Mouse (Mus musculus) MEL (cell line): ENCODE measurements at regions not wholly inside any gene's neighbourhood (a gene's known extent, or its start where the extent isn't known, plus 50 kb on each side); places are given as distances from the start of the nearest gene placed in this dataset.

ENCODE experiments used
- DNase-seq: peaks from one replicate; pipeline ENCODE4 v3.0.0; 2011; ENCODE audit warnings: low read depth, low spot score
- H3K27ac ChIP-seq: 2 replicates; pipeline ENCODE4 v1.5.1; 2012; ENCODE audit warnings: low read depth, mild to moderate bottlenecking, control low read depth, low read length, moderate library complexity; ENCODE audit not compliant: control insufficient read depth
- H3K27me3 ChIP-seq, 2 experiments: fragments of 150-350 bp in 1 of 2; sonication (generic) in 1 of 2; 2 replicates each; pipeline ENCODE4 v1.6.1; 2012; ENCODE audit warnings: low read length in 2 of 2, mild to moderate bottlenecking in 2 of 2, improper control_type of control experiment in 1 of 2, moderate library complexity in 1 of 2; ENCODE audit not compliant: insufficient read depth in 2 of 2, control insufficient read depth in 1 of 2
- H3K36me3 ChIP-seq, 2 experiments: 2 replicates each; pipeline ENCODE4 v1.6.1; 2012 to 2014; ENCODE audit warnings: low read length in 2 of 2, improper control_type of control experiment in 1 of 2, inconsistent platforms in 1 of 2, mild to moderate bottlenecking in 1 of 2; ENCODE audit not compliant: insufficient read depth in 2 of 2, control insufficient read depth in 1 of 2
- H3K4me1 ChIP-seq, 2 experiments: fragments of 150-350 bp in 1 of 2; sonication (generic) in 1 of 2; 2 replicates each; pipeline ENCODE4 v1.6.1; 2012; ENCODE audit warnings: low read length in 2 of 2, improper control_type of control experiment in 1 of 2, mild to moderate bottlenecking in 1 of 2; ENCODE audit not compliant: insufficient read depth in 2 of 2, control insufficient read depth in 1 of 2
- H3K4me3 ChIP-seq, 2 experiments: fragments of 150-350 bp in 1 of 2; sonication (generic) in 1 of 2; 2 replicates each; pipeline ENCODE4 v1.5.1; 2012; ENCODE audit warnings: low read depth in 2 of 2, low read length in 2 of 2, mild to moderate bottlenecking in 2 of 2, moderate library complexity in 2 of 2, control low read depth in 1 of 2, improper control_type of control experiment in 1 of 2; ENCODE audit not compliant: control insufficient read depth in 1 of 2, insufficient read depth in 1 of 2
- H3K79me2 ChIP-seq: 2 replicates; pipeline ENCODE4 v1.6.1; 2012; ENCODE audit warnings: mild to moderate bottlenecking, low read length, moderate library complexity; ENCODE audit not compliant: control insufficient read depth, poor library complexity, insufficient read depth
- H3K9ac ChIP-seq: 2 replicates; pipeline ENCODE4 v1.6.1; 2012; ENCODE audit warnings: low read depth, mild to moderate bottlenecking, control low read depth, low read length, moderate library complexity; ENCODE audit not compliant: control insufficient read depth, poor library complexity, severe bottlenecking
- H3K9me3 ChIP-seq: fragments of 150-350 bp; sonication (generic); replicated peaks from 2 replicates; pipeline ENCODE4 v1.6.1; 2012; ENCODE audit warnings: mild to moderate bottlenecking, low read length, improper control_type of control experiment, moderate library complexity; ENCODE audit not compliant: insufficient read depth
- BHLHE40 ChIP-seq: IDR thresholded peaks from 2 replicates; pipeline ENCODE4 v1.6.1; 2012; ENCODE audit warnings: low read depth, mild to moderate bottlenecking, inconsistent platforms, low read length, improper control_type of control experiment, borderline replicate concordance
- CHD1 ChIP-seq: IDR thresholded peaks from 2 replicates; pipeline ENCODE4 v1.6.1; 2012; ENCODE audit warnings: low read depth, mild to moderate bottlenecking, inconsistent platforms, low read length, improper control_type of control experiment
- CTCF ChIP-seq, 3 experiments: IDR thresholded peaks in 2 of 3; conservative IDR thresholded peaks in 1 of 3; 2 replicates each; pipeline ENCODE4 v1.5.1; 2011 to 2012; ENCODE audit warnings: low read length in 3 of 3, low read depth in 2 of 3, mild to moderate bottlenecking in 2 of 3, improper control_type of control experiment in 1 of 3, inconsistent platforms in 1 of 3, mixed read lengths in 1 of 3, moderate library complexity in 1 of 3; ENCODE audit not compliant: control insufficient read depth in 1 of 3, insufficient read depth in 1 of 3, poor library complexity in 1 of 3, severe bottlenecking in 1 of 3
- EP300 ChIP-seq, 2 experiments: IDR thresholded peaks; 2 replicates each; pipeline ENCODE4 v1.6.1; 2011; ENCODE audit warnings: improper control_type of control experiment in 2 of 2, low read length in 2 of 2, low read depth in 1 of 2, mild to moderate bottlenecking in 1 of 2
- GATA1 ChIP-seq: IDR thresholded peaks from 2 replicates; pipeline ENCODE4 v1.6.1; 2011; ENCODE audit warnings: low read depth, low read length, improper control_type of control experiment
- HCFC1 ChIP-seq: IDR thresholded peaks from 2 replicates; pipeline ENCODE4 v1.6.1; 2012; ENCODE audit warnings: low read depth, mild to moderate bottlenecking, inconsistent platforms, low read length, improper control_type of control experiment, moderate library complexity
- JUND ChIP-seq: IDR thresholded peaks from 2 replicates; pipeline ENCODE4 v1.6.1; 2011; ENCODE audit warnings: low read depth, mild to moderate bottlenecking, improper control_type of control experiment, low read length
- MAFK ChIP-seq: IDR thresholded peaks from 2 replicates; pipeline ENCODE4 v1.6.1; 2011; ENCODE audit warnings: low read depth, mild to moderate bottlenecking, low read length, improper control_type of control experiment, borderline replicate concordance
- MEF2A ChIP-seq: IDR thresholded peaks from 2 replicates; pipeline ENCODE4 v1.6.1; 2014; ENCODE audit warnings: low read depth, mild to moderate bottlenecking, inconsistent platforms, low read length, improper control_type of control experiment; ENCODE audit not compliant: poor library complexity, insufficient replicate concordance, severe bottlenecking; ENCODE audit errors: extremely low read depth
- MXI1 ChIP-seq: IDR thresholded peaks from 2 replicates; pipeline ENCODE4 v1.6.1; 2011; ENCODE audit warnings: mild to moderate bottlenecking, low read depth, low read length, improper control_type of control experiment
- MYB ChIP-seq: IDR thresholded peaks from 2 replicates; pipeline ENCODE4 v1.6.1; 2011; ENCODE audit warnings: mild to moderate bottlenecking, low read depth, low read length, improper control_type of control experiment
- MYC ChIP-seq: IDR thresholded peaks from 2 replicates; pipeline ENCODE4 v1.6.1; 2011; ENCODE audit warnings: low read depth, mild to moderate bottlenecking, low read length, improper control_type of control experiment, moderate library complexity
- NELFE ChIP-seq: IDR thresholded peaks from 2 replicates; pipeline ENCODE4 v1.6.1; 2011; ENCODE audit warnings: low read depth, low read length, improper control_type of control experiment
- POLR2AphosphoS2 ChIP-seq: IDR thresholded peaks from 2 replicates; pipeline ENCODE4 v1.6.1; 2011; ENCODE audit warnings: low read length, improper control_type of control experiment
- RAD21 ChIP-seq: IDR thresholded peaks from 2 replicates; pipeline ENCODE4 v1.6.1; 2011; ENCODE audit warnings: mild to moderate bottlenecking, low read depth, low read length, improper control_type of control experiment
- TBP ChIP-seq: IDR thresholded peaks from 2 replicates; pipeline ENCODE4 v1.8.0; 2011; ENCODE audit warnings: low read depth, low read length, improper control_type of control experiment
- TCF12 ChIP-seq: IDR thresholded peaks from 2 replicates; pipeline ENCODE4 v1.6.1; 2014; ENCODE audit warnings: low read depth, mild to moderate bottlenecking, inconsistent platforms, low read length, improper control_type of control experiment, moderate library complexity
- USF1 ChIP-seq: IDR thresholded peaks from 2 replicates; pipeline ENCODE4 v1.6.1; 2014; ENCODE audit warnings: low read depth, mild to moderate bottlenecking, inconsistent platforms, low read length, improper control_type of control experiment, moderate library complexity
- ZNF384 ChIP-seq: IDR thresholded peaks from 2 replicates; pipeline ENCODE4 v1.6.1; 2012; ENCODE audit warnings: low read depth, mild to moderate bottlenecking, inconsistent platforms, low read length, improper control_type of control experiment

DNA sequence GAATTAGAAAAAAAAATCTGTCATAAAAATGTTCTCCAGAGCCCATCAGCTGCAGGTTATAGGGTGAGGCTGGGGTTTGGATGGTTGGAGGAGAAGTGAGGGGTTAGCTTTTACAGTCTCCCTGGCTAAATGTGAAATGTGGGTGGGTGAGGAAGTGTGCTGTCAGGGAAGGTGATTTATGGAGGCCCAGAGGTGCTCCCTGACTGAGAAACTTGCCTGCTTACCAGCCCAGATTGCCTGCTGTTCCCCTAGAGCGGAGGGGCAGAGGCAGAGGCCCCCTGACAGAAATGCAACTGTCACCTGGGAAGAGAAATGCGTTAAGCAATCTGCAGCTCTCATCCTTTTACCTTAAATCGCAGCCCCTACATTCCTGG is 175.8 kb upstream of the Id2 start:
- peaks cover 0 to 5% of the 10 kb centered on the region in 2 experiments; a peak in 2 of 4 replicates for H3K36me3 ChIP-seq
- H3K27me3 ChIP-seq, result no peaks in the 10 kb centered on the region
- no peak overlapping the region for H3K27ac ChIP-seq
- H3K4me1 ChIP-seq, result peaks cover 0 to 4% of the 10 kb centered on the region in 2 experiments; a peak in 3 of 4 replicates
- no peaks in the 10 kb centered on the region for H3K9me3 ChIP-seq
- H3K4me3 ChIP-seq, result no peak overlapping the region
- no peak for DNase-seq
- no peaks in the 10 kb centered on the region for H3K79me2 ChIP-seq
- H3K9ac ChIP-seq, result no peak overlapping the region
- TF ChIP-seq MYC (no peak), MEF2A (no peak), RAD21 (no peak), POLR2AphosphoS2 (no peak), MAFK (no peak), EP300 (IDR thresholded peaks at IDR 0.05; ENCODE audit: low read depth in 1 of 2, low read length in 2 of 2) (no peak), CHD1 (no peak), CTCF (IDR thresholded peaks at IDR 0.05 in 2 of 3, conservative IDR thresholded peaks at IDR 0.05 in 1 of 3; ENCODE audit: control insufficient read depth in 1 of 3, insufficient read depth in 1 of 3, low read depth in 2 of 3, low read length in 3 of 3, poor library complexity in 1 of 3, severe bottlenecking in 1 of 3) (no peak), MYB (no peak), HCFC1 (no peak), MXI1 (no peak), NELFE (no peak), BHLHE40 (no peak), TBP (no peak), TCF12 (no peak)

DNA sequence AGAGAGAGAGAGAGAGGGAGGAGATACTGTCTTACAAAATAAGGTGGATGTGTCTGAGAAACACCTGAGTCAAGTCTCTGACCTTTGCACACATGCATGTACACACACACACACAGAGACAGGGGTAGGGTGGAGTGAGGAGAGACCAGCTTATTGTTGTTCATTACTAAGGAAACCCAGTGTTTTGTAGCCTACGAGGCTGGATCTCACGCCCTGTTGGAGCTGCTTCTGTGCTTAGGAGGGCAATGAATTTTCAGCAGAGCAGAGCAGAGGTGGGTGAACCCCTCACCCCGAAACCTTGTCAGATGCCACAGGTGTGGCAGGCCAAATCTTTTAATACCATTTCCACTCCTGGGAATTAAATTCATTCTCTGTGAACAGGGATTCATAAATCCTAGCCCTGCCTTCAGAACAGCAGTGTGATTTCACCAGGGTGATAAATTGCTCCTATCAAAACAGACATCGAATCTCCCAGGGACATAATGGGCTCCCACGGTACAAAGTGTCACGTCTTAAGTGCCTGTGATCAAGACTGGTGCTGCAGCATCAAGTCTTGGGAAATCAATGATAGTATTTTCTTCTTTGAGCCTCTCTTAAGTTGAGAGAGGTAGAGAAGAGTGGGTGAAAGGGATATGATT is 175.3 kb upstream of the Id2 start:
- no peaks in the 10 kb centered on the region for H3K27me3 ChIP-seq
- H3K4me1 ChIP-seq, result peaks cover 0 to 6% of the 10 kb centered on the region in 2 experiments; a peak in 3 of 4 replicates
- H3K4me3 ChIP-seq, result no peak overlapping the region
- H3K36me3 ChIP-seq, result peaks cover 0 to 5% of the 10 kb centered on the region in 2 experiments; a peak in 2 of 4 replicates
- no peak for DNase-seq
- H3K79me2 ChIP-seq, result no peaks in the 10 kb centered on the region
- no peaks in the 10 kb centered on the region for H3K9me3 ChIP-seq
- no peak overlapping the region for H3K27ac ChIP-seq
- TF ChIP-seq GATA1 (no peak), TBP (no peak), CTCF (IDR thresholded peaks at IDR 0.05 in 2 of 3, conservative IDR thresholded peaks at IDR 0.05 in 1 of 3; ENCODE audit: control insufficient read depth in 1 of 3, insufficient read depth in 1 of 3, low read depth in 2 of 3, low read length in 3 of 3, poor library complexity in 1 of 3, severe bottlenecking in 1 of 3) (no peak), ZNF384 (no peak), USF1 (no peak), EP300 (IDR thresholded peaks at IDR 0.05; ENCODE audit: low read depth in 1 of 2, low read length in 2 of 2) (no peak), TCF12 (no peak), BHLHE40 (no peak), RAD21 (no peak), JUND (no peak)
- H3K9ac ChIP-seq, result no peak overlapping the region
